Comparison of ENCODE assay signal across 8 mouse cellular contexts in the genomic region with DNA sequence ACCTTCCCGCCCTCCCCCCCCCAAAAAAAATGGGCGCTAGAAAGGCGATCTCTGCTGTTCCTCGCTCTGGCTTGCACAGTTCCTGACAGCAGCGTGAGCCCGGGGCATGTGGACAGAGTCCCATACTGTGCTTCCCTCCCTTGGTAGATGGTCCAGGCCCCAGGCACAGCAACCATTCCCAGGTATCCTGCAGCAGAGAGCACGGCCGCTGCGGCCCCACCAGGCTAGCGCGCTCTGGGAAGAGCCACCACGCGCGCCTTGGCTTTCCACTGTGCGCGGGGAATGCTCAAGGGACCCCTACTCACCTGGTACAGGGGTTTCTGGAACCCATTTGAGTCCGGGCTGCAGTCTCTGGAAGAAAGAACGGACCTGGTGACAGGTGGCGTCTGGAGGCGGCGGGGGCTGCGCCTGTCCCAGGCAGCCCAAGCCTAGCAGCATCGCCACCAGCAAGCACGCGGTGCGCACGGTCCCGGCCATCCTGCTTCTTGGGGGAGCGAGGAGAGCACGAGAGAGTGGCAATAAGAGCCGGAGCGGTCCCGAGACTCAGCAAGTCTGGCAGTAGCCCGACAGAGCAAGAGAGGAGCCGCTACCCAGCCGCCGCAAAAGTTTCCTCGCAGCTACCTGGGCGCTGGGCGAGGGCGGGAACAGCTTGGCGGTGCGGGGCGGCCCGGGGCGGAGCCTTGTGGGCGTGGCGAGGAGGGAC. TPM values are rescaled to one million over a fixed set of nuclear protein-coding genes. Genes with fewer than 3 reads are reported as not detected.
DNase-seq lines count a peak whose midpoint lies in the region; ATAC-seq and TF ChIP-seq lines count a peak whose summit lies in the region.

Gpc3 (minus strand) TSS at position 623 of the 703 bp plus-strand sequence.

- peak; percentile 0 to 1 for DNase-seq in CD8-positive naive resting alpha-beta T cell, adult 2 months (ENCODE audit: low read depth in 2 of 2, low spot score in 2 of 2)
- DNase-seq in adrenal gland, adult 8-10 months = peak; percentile 10
- peak; percentile 5 to 21 for DNase-seq in frontal cortex, postnatal 14 days (ENCODE audit: low spot score in 2 of 2)
- DNase-seq in limb, embryonic 14.5 days (ENCODE audit: low spot score) = no peak
- DNase-seq in midbrain, embryonic 14.5 days = peak; percentile 40
- DNase-seq in testis, postnatal 10 days (ENCODE audit: low spot score) = peak; percentile 85
- no peak for DNase-seq in MN1 (ENCODE audit: low spot score)

- no peaks in the 10 kb centered on the region for H3K4me1 ChIP-seq in hindbrain, embryonic 12.5 days
- peaks cover 16% of the 10 kb centered on the region for H3K4me1 ChIP-seq in limb, embryonic 14.5 days (ENCODE audit: control insufficient read depth, insufficient read depth, low read length)
- H3K4me1 ChIP-seq in midbrain, embryonic 14.5 days (ENCODE audit: control insufficient read depth, insufficient read depth, low read length) = no peaks in the 10 kb centered on the region

- ATAC-seq in hindbrain, embryonic 12.5 days (ENCODE audit: low FRiP score) = peak; percentile 74
- peak; percentile 93 for ATAC-seq in limb, embryonic 14.5 days (ENCODE audit: low FRiP score, low read depth)
- peak; percentile 89 for ATAC-seq in midbrain, embryonic 14.5 days (ENCODE audit: low FRiP score, low TSS enrichment)

- no peaks in the 10 kb centered on the region for H3K36me3 ChIP-seq in hindbrain, embryonic 12.5 days
- H3K36me3 ChIP-seq in limb, embryonic 14.5 days (ENCODE audit: control insufficient read depth, insufficient read depth, low read length) = no peaks in the 10 kb centered on the region
- H3K36me3 ChIP-seq in midbrain, embryonic 14.5 days (ENCODE audit: control insufficient read depth, insufficient read depth, low read length) = no peaks in the 10 kb centered on the region

- H3K4me2 ChIP-seq in hindbrain, embryonic 12.5 days (replicated peaks) = peak within 1 kb of the TSS; percentile 70
- peak within 1 kb of the TSS; percentile 45 for H3K4me2 ChIP-seq in limb, embryonic 14.5 days (replicated peaks; ENCODE audit: low read depth, low read length, severe bottlenecking)
- H3K4me2 ChIP-seq in midbrain, embryonic 14.5 days (ENCODE audit: low read length) = peak within 1 kb of the TSS; percentile 79

- H3K4me3 ChIP-seq in hindbrain, embryonic 12.5 days = peak within 1 kb of the TSS; percentile 43
- H3K4me3 ChIP-seq in limb, embryonic 14.5 days (replicated peaks; ENCODE audit: low read length) = peak within 1 kb of the TSS; percentile 59
- peak within 1 kb of the TSS; percentile 45 for H3K4me3 ChIP-seq in midbrain, embryonic 14.5 days (replicated peaks; ENCODE audit: low read depth, low read length)

- no peaks in the 10 kb centered on the region for H3K9me3 ChIP-seq in hindbrain, embryonic 12.5 days (replicated peaks)
- H3K9me3 ChIP-seq in limb, embryonic 14.5 days (ENCODE audit: control insufficient read depth, low read length) = no peaks in the 10 kb centered on the region
- H3K9me3 ChIP-seq in midbrain, embryonic 14.5 days (ENCODE audit: control insufficient read depth, low read length) = no peaks in the 10 kb centered on the region

- H3K27ac ChIP-seq in hindbrain, embryonic 12.5 days = peak within 1 kb of the TSS; percentile 41; the same call in 1 of the 2 replicates
- peak within 1 kb of the TSS; percentile 82 for H3K27ac ChIP-seq in limb, embryonic 14.5 days (replicated peaks; ENCODE audit: low read depth, low read length)
- no peak within 1 kb of the TSS for H3K27ac ChIP-seq in midbrain, embryonic 14.5 days (replicated peaks; ENCODE audit: low read depth, low read length)

- WGBS in hindbrain, embryonic 12.5 days = 25% methylated on average over 47 of the region's 48 CpGs
- WGBS in limb, embryonic 14.5 days = 23% methylated on average over 28 of the region's 48 CpGs
- WGBS in midbrain, embryonic 14.5 days = 34% methylated on average over 48 of the region's 48 CpGs

- peaks cover 14% of the 10 kb centered on the region for H3K27me3 ChIP-seq in hindbrain, embryonic 12.5 days
- no peaks in the 10 kb centered on the region for H3K27me3 ChIP-seq in limb, embryonic 14.5 days (ENCODE audit: control insufficient read depth, insufficient read depth, low read length)
- H3K27me3 ChIP-seq in midbrain, embryonic 14.5 days (ENCODE audit: control insufficient read depth, insufficient read depth, low read length) = no peaks in the 10 kb centered on the region

- TF ChIP-seq POLR2A in limb, embryonic 14.5 days (IDR thresholded peaks at IDR 0.05; ENCODE audit: borderline replicate concordance, extremely low read depth, insufficient read depth, insufficient read length) = no peak

- H3K9ac ChIP-seq in hindbrain, embryonic 12.5 days = peak within 1 kb of the TSS; percentile 54
- H3K9ac ChIP-seq in limb, embryonic 14.5 days (ENCODE audit: low read depth, low read length, severe bottlenecking) = peak within 1 kb of the TSS; percentile 76
- peak within 1 kb of the TSS; percentile 6; the same call in 1 of the 2 replicates for H3K9ac ChIP-seq in midbrain, embryonic 14.5 days (replicated peaks; ENCODE audit: low read length)

RNA-seq across cellular contexts. Expression of gene Gpc3, which starts in this region (rescaled TPM):
- total RNA-seq in adrenal gland, adult 8-10 months (2022) = 10 to 100 TPM; 57.9 to 86.1 (median 66.5) TPM
- polyA plus RNA-seq in hindbrain, embryonic 12.5 days (2016; fragmentation: Nextera tagmentation; extraction: Ambion mirVana) = 330 and 398 TPM in 2 replicates
- 730 and 849 TPM in 2 replicates for polyA plus RNA-seq in limb, embryonic 14.5 days (2012; rRNA removed)
- 985 and 1,114 TPM in 2 replicates for polyA plus RNA-seq in limb, embryonic 14.5 days (2014; fragmentation: Nextera tagmentation; extraction: Ambion mirVana)
- polyA plus RNA-seq in midbrain, embryonic 14.5 days (2014; fragmentation: Nextera tagmentation; extraction: Ambion mirVana) = 13.2 and 58.4 TPM in 2 replicates

Comparison
In these comparisons a context has a peak if more than half of its experiments do, and no peak if none do; other contexts are left out.
1. DNase-seq: peak in CD8-positive naive resting alpha-beta T cell, adult 2 months (2 of 2), adrenal gland, adult 8-10 months (single experiment), frontal cortex, postnatal 14 days (2 of 2), midbrain, embryonic 14.5 days (single experiment) and testis, postnatal 10 days (single experiment); none in limb, embryonic 14.5 days (single experiment) and MN1 (single experiment).
2. H3K9ac ChIP-seq: peak in every context shown above with its lines; median percentile 76 in limb, embryonic 14.5 days; 54 in hindbrain, embryonic 12.5 days; 6 in midbrain, embryonic 14.5 days.
3. Peak in every context shown above with its lines, with median percentiles within 50 percentile points of each other: ATAC-seq, H3K4me2 ChIP-seq and H3K4me3 ChIP-seq.